Mouse (Mus musculus): ENCODE measurements around the gene Tspan12. TPM values are rescaled to one million over a fixed set of nuclear protein-coding genes. Genes with fewer than 3 reads are reported as not detected.

The Tspan12 gene
- polyA plus RNA-seq, 1 experiment, result 15.0 TPM

- Histone ChIP-seq H3K4me1 (ENCODE audit: control insufficient read depth, insufficient read depth, low read length) (no peaks in the 10 kb centered on the region), H3K4me3 (replicated peaks; ENCODE audit: control insufficient read depth, low read depth, low read length) (no peak overlapping the region), H3K27ac (ENCODE audit: control insufficient read depth, insufficient read depth, low read depth, low read length, poor library complexity) (no peak overlapping the region)
- 74% methylated on average over 10 of the region's 10 CpGs for WGBS
- TF ChIP-seq POLR2A (IDR thresholded peaks at IDR 0.05; ENCODE audit: borderline replicate concordance, control insufficient read depth, low read depth, low read length) (no peak), CTCF (IDR thresholded peaks at IDR 0.05; ENCODE audit: control insufficient read depth, insufficient read depth, low read length) (no peak)
Observed at GRCm38 (mm10) chr6:21839244-21839814, 13.0 kb downstream of the Tspan12 start.

- Histone ChIP-seq H3K4me1 (ENCODE audit: control insufficient read depth, insufficient read depth, low read length) (no peaks in the 10 kb centered on the region), H3K4me3 (replicated peaks; ENCODE audit: control insufficient read depth, low read depth, low read length) (no peak overlapping the region), H3K27ac (ENCODE audit: control insufficient read depth, insufficient read depth, low read depth, low read length, poor library complexity) (no peak overlapping the region)
- TF ChIP-seq POLR2A (IDR thresholded peaks at IDR 0.05; ENCODE audit: borderline replicate concordance, control insufficient read depth, low read depth, low read length), result no peak
- TF ChIP-seq CTCF (IDR thresholded peaks at IDR 0.05; ENCODE audit: control insufficient read depth, insufficient read depth, low read length), result no peak
- WGBS, result 75% methylated on average over 4 of the region's 4 CpGs
Observed at GRCm38 (mm10) chr6:21833531-21833930, 18.8 kb downstream of the Tspan12 start.

DNA sequence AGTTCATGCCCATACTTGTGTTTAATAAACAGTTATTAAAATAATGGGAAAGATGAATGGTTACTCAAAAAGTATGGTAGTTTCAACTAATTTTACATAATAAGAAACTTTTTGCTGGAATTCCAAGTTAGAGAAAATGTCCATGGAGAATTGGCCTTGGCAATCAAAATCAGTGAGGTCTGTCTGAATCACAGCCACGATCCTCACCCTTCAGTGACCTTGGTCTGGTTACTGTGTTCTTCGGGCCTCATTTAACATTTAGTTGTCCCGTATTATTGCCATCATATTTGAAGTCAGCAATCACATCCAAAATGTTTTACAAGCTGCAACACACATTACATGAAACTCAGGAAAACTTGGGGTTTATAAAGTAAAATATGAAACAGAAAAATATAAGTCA lies 20.4 kb downstream of the Tspan12 start:
- no peaks in the 10 kb centered on the region for H3K4me1 ChIP-seq (ENCODE audit: control insufficient read depth, insufficient read depth, low read length)
- no peak overlapping the region for H3K27ac ChIP-seq (ENCODE audit: control insufficient read depth, insufficient read depth, low read depth, low read length, poor library complexity)
- 82% methylated on average over 3 of the region's 3 CpGs for WGBS
- H3K4me3 ChIP-seq (replicated peaks; ENCODE audit: control insufficient read depth, low read depth, low read length), result no peak overlapping the region
- no peak for TF ChIP-seq POLR2A (IDR thresholded peaks at IDR 0.05; ENCODE audit: borderline replicate concordance, control insufficient read depth, low read depth, low read length)
- TF ChIP-seq CTCF (IDR thresholded peaks at IDR 0.05; ENCODE audit: control insufficient read depth, insufficient read depth, low read length), result no peak

DNA sequence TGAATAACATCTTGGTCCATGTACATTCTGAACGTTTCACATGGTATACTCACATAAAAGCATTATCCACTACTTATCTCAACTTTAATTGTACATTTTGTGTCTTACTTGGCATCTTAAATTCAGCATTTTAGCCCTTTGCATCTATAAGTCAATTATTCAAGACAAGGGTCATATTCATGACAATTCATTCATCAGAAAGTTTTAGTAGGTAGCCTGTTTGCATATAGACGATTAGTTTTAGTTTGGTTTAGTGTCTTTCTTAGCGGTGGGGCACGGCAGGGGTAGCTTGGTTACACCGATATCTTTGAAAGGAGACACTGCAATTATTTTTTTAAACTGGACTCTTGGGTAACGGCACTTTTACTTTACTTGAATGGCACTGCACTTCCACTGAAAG lies 21.4 kb downstream of the Tspan12 start:
- H3K4me3 ChIP-seq (replicated peaks; ENCODE audit: control insufficient read depth, low read depth, low read length), result no peak overlapping the region
- H3K4me1 ChIP-seq (ENCODE audit: control insufficient read depth, insufficient read depth, low read length), result no peaks in the 10 kb centered on the region
- WGBS, result 84% methylated on average over 6 of the region's 6 CpGs
- no peak for TF ChIP-seq POLR2A (IDR thresholded peaks at IDR 0.05; ENCODE audit: borderline replicate concordance, control insufficient read depth, low read depth, low read length)
- no peak for TF ChIP-seq CTCF (IDR thresholded peaks at IDR 0.05; ENCODE audit: control insufficient read depth, insufficient read depth, low read length)
- H3K27ac ChIP-seq (ENCODE audit: control insufficient read depth, insufficient read depth, low read depth, low read length, poor library complexity), result no peak overlapping the region

DNA sequence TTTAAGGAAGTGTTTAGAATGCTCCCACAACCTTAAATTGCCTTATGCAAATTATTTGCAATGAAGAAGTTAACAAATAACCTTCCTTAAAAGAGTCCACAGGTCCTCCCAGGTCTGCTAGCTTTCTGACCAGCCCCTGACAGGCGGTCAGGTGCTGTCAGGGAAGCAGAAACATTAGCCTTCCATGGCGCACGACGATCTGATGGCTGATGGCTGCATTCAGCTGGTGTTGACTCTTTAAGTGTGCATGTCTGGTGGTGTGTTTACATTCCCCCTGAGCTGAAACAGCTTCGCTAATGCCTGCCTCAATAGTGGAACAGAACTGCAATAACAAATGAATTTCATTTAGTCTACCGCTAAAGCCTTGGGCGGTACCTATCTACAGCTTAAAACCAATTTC lies 22.4 kb downstream of the Tspan12 start:
- TF ChIP-seq POLR2A (IDR thresholded peaks at IDR 0.05; ENCODE audit: borderline replicate concordance, control insufficient read depth, low read depth, low read length), result no peak
- no peak for TF ChIP-seq CTCF (IDR thresholded peaks at IDR 0.05; ENCODE audit: control insufficient read depth, insufficient read depth, low read length)
- Histone ChIP-seq H3K4me1 (ENCODE audit: control insufficient read depth, insufficient read depth, low read length) (no peaks in the 10 kb centered on the region), H3K4me3 (replicated peaks; ENCODE audit: control insufficient read depth, low read depth, low read length) (no peak overlapping the region), H3K27ac (ENCODE audit: control insufficient read depth, insufficient read depth, low read depth, low read length, poor library complexity) (no peak overlapping the region)
- WGBS, result 73% methylated on average over 7 of the region's 7 CpGs

- Histone ChIP-seq H3K27ac (ENCODE audit: control insufficient read depth, insufficient read depth, low read depth, low read length, poor library complexity) (no peak overlapping the region), H3K4me3 (replicated peaks; ENCODE audit: control insufficient read depth, low read depth, low read length) (no peak overlapping the region), H3K4me1 (ENCODE audit: control insufficient read depth, insufficient read depth, low read length) (no peaks in the 10 kb centered on the region)
- TF ChIP-seq POLR2A (IDR thresholded peaks at IDR 0.05; ENCODE audit: borderline replicate concordance, control insufficient read depth, low read depth, low read length), result no peak
- TF ChIP-seq CTCF (IDR thresholded peaks at IDR 0.05; ENCODE audit: control insufficient read depth, insufficient read depth, low read length), result no peak
- 84% methylated on average over 4 of the region's 4 CpGs for WGBS
Observed at GRCm38 (mm10) chr6:21828437-21828836, 23.9 kb downstream of the Tspan12 start.

GRCm38 (mm10) chr6:21828001-21828400 lies 24.3 kb downstream of the Tspan12 start:
- no peak overlapping the region for H3K27ac ChIP-seq (ENCODE audit: control insufficient read depth, insufficient read depth, low read depth, low read length, poor library complexity)
- 74% methylated on average over 7 of the region's 7 CpGs for WGBS
- H3K4me1 ChIP-seq (ENCODE audit: control insufficient read depth, insufficient read depth, low read length), result no peaks in the 10 kb centered on the region
- TF ChIP-seq POLR2A (IDR thresholded peaks at IDR 0.05; ENCODE audit: borderline replicate concordance, control insufficient read depth, low read depth, low read length) (no peak), CTCF (IDR thresholded peaks at IDR 0.05; ENCODE audit: control insufficient read depth, insufficient read depth, low read length) (no peak)
- no peak overlapping the region for H3K4me3 ChIP-seq (replicated peaks; ENCODE audit: control insufficient read depth, low read depth, low read length)

GRCm38 (mm10) chr6:21823694-21824093 lies 28.6 kb downstream of the Tspan12 start:
- WGBS, result 82% methylated on average over 7 of the region's 7 CpGs
- TF ChIP-seq CTCF (IDR thresholded peaks at IDR 0.05; ENCODE audit: control insufficient read depth, insufficient read depth, low read length) (no peak), POLR2A (IDR thresholded peaks at IDR 0.05; ENCODE audit: borderline replicate concordance, control insufficient read depth, low read depth, low read length) (no peak)
- Histone ChIP-seq H3K4me3 (replicated peaks; ENCODE audit: control insufficient read depth, low read depth, low read length) (no peak overlapping the region), H3K4me1 (ENCODE audit: control insufficient read depth, insufficient read depth, low read length) (no peaks in the 10 kb centered on the region), H3K27ac (ENCODE audit: control insufficient read depth, insufficient read depth, low read depth, low read length, poor library complexity) (no peak overlapping the region)

- no peak for TF ChIP-seq CTCF (IDR thresholded peaks at IDR 0.05; ENCODE audit: control insufficient read depth, insufficient read depth, low read length)
- no peak for TF ChIP-seq POLR2A (IDR thresholded peaks at IDR 0.05; ENCODE audit: borderline replicate concordance, control insufficient read depth, low read depth, low read length)
- Histone ChIP-seq H3K4me3 (replicated peaks; ENCODE audit: control insufficient read depth, low read depth, low read length) (no peak overlapping the region), H3K4me1 (ENCODE audit: control insufficient read depth, insufficient read depth, low read length) (no peaks in the 10 kb centered on the region), H3K27ac (ENCODE audit: control insufficient read depth, insufficient read depth, low read depth, low read length, poor library complexity) (no peak overlapping the region)
- WGBS, result 69% methylated on average over 8 of the region's 8 CpGs
Observed at GRCm38 (mm10) chr6:21823281-21823680, 29.0 kb downstream of the Tspan12 start.

Measured in bone marrow, adult 2 months (tissue).